Mouse (Mus musculus) embryonic facial prominence, embryonic 11.5 days (tissue): ENCODE results near the gene Rbm8a. TPM values are rescaled to one million over a fixed set of nuclear protein-coding genes. Genes with fewer than 3 reads are reported as not detected.
"Not testable (repeated sequence)": the region's sequence is repeated elsewhere in the genome, so short reads cannot be mapped to it uniquely, and the experiment has no call there.

Source experiments
- ATAC-seq: fragments of 200-750 bp; cut with Nextera tagmentation; replicated peaks from 2 replicates; pipeline ENCODE4 v1.8.0; 2017; ENCODE audit warnings: low read depth; ENCODE audit not compliant: insufficient number of reproducible peaks, low FRiP score, low TSS enrichment
- DNase-seq: peaks from one replicate; pipeline ENCODE4 v3.0.0-alpha.2; 2015; ENCODE audit warnings: low spot score
- H3K27ac ChIP-seq: fragments of 300-500 bp; sonication (generic); replicated peaks from 2 replicates; pipeline ENCODE4 v1.5.1; 2014; ENCODE audit warnings: mild to moderate bottlenecking, low read depth, low read length, control low read depth
- H3K27me3 ChIP-seq: fragments of 300-500 bp; sonication (generic); 2 replicates; pipeline ENCODE4 v1.6.1; 2014; ENCODE audit warnings: mild to moderate bottlenecking, low read length, moderate library complexity, mixed read lengths; ENCODE audit not compliant: control insufficient read depth, insufficient read depth
- H3K36me3 ChIP-seq: fragments of 300-500 bp; sonication (generic); replicated peaks from 2 replicates; pipeline ENCODE4 v1.6.1; 2014; ENCODE audit warnings: low read depth, mild to moderate bottlenecking, low read length, moderate library complexity, mixed read lengths; ENCODE audit not compliant: control insufficient read depth, insufficient read depth
- H3K4me1 ChIP-seq: fragments of 300-500 bp; sonication (generic); 2 replicates; pipeline ENCODE4 v1.6.1; 2014; ENCODE audit warnings: low read length, mixed read lengths; ENCODE audit not compliant: control insufficient read depth, insufficient read depth
- H3K4me2 ChIP-seq: fragments of 300-500 bp; sonication (generic); 2 replicates; pipeline ENCODE4 v1.6.1; 2014; ENCODE audit warnings: low read depth, mild to moderate bottlenecking, control low read depth, low read length, moderate library complexity
- H3K4me3 ChIP-seq: fragments of 300-500 bp; sonication (generic); 2 replicates; pipeline ENCODE4 v1.5.1; 2014; ENCODE audit warnings: low read depth, low read length, control low read depth
- H3K9ac ChIP-seq: fragments of 300-500 bp; sonication (generic); replicated peaks from 2 replicates; pipeline ENCODE4 v1.6.1; 2014; ENCODE audit warnings: mild to moderate bottlenecking, control low read depth, low read length
- H3K9me3 ChIP-seq: fragments of 300-500 bp; sonication (generic); replicated peaks from 2 replicates; pipeline ENCODE4 v1.6.1; 2016; ENCODE audit warnings: mild to moderate bottlenecking, low read length, inconsistent platforms, mixed read lengths; ENCODE audit not compliant: control insufficient read depth
- WGBS: fragments of 180-500 bp; shearing (Covaris S2); extraction: QIAGEN DNeasy Blood & Tissue Kit; methylation state at CpG from one replicate; pipeline ENCODE4 v1.1.7; 2014; 5-methylcytosine and 5-hydroxymethylcytosine counted together
- polyA plus RNA-seq: library from polyadenylated mRNA; unstranded; fragments of >200 nt; fragmentation: Nextera tagmentation; extraction: Ambion mirVana; gene quantifications from 2 replicates; pipeline ENCODE4 v1.2.1, GENCODE M21; 2014

The Rbm8a gene
- polyA plus RNA-seq, 1 experiment from 2014 or later = 196 TPM

- WGBS = under 1% methylated on average over 27 of the region's 27 CpGs
- H3K27ac ChIP-seq = peak within 1 kb of the TSS; percentile 74
- peak within 1 kb of the TSS; percentile 63 for H3K4me3 ChIP-seq
- peak within 1 kb of the TSS; percentile 73 for H3K9ac ChIP-seq
- peak; percentile 98 for DNase-seq
- peak within 1 kb of the TSS; percentile 60 for H3K4me2 ChIP-seq
- peak; percentile 95 for ATAC-seq
- H3K27me3 ChIP-seq = peaks cover 9% of the 10 kb centered on the region; the same call in 1 of the 2 replicates
- peaks cover 6% of the 10 kb centered on the region for H3K4me1 ChIP-seq
- H3K36me3 ChIP-seq = no peaks in the 10 kb centered on the region
- H3K9me3 ChIP-seq = no peaks in the 10 kb centered on the region
These were observed 29.0 kb upstream of the Rbm8a start, which contains the start of gene Lix1l for GRCm38 (mm10) chr3:96600639-96601250. Gene Lix1l (plus strand): TSS chr3:96601149.

- peaks cover 9% of the 10 kb centered on the region; the same call in 1 of the 2 replicates for H3K27me3 ChIP-seq
- ATAC-seq (peak; percentile 59), DNase-seq (peak; percentile 73)
- peak overlapping the region; percentile 73 for H3K9ac ChIP-seq
- peak overlapping the region; percentile 74 for H3K27ac ChIP-seq
- H3K4me1 ChIP-seq = peaks cover 5% of the 10 kb centered on the region
- WGBS = under 1% methylated on average over 18 of the region's 40 CpGs
- no peaks in the 10 kb centered on the region for H3K9me3 ChIP-seq
- peak overlapping the region; percentile 60 for H3K4me2 ChIP-seq
- peak overlapping the region; percentile 63 for H3K4me3 ChIP-seq
- H3K36me3 ChIP-seq = no peaks in the 10 kb centered on the region
These were observed 28.4 kb upstream of the Rbm8a start for GRCm38 (mm10) chr3:96601251-96601787.

GRCm38 (mm10) chr3:96601941-96602703 is 27.6 kb upstream of the Rbm8a start:
- Histone ChIP-seq H3K4me3 (peak overlapping the region; percentile 63), H3K27me3 (peaks cover 5% of the 10 kb centered on the region; the same call in 1 of the 2 replicates), H3K4me2 (peak overlapping the region; percentile 60), H3K27ac (0 out of 2 replicates have a peak overlapping the region, but pooled peaks have one; percentile 74), H3K36me3 (no peaks in the 10 kb centered on the region), H3K9me3 (no peaks in the 10 kb centered on the region), H3K9ac (peak overlapping the region; percentile 73), H3K4me1 (no peaks in the 10 kb centered on the region; the same call in 1 of the 2 replicates)
- 26% methylated on average over 10 of the region's 10 CpGs for WGBS
- ATAC-seq (no peak), DNase-seq (no peak)

GRCm38 (mm10) chr3:96602704-96603084 is 27.0 kb upstream of the Rbm8a start:
- no peaks in the 10 kb centered on the region for H3K9me3 ChIP-seq
- DNase-seq (no peak), ATAC-seq (no peak)
- 56% methylated on average over 5 of the region's 5 CpGs for WGBS
- H3K27me3 ChIP-seq = peaks cover 5% of the 10 kb centered on the region; the same call in 1 of the 2 replicates
- peak overlapping the region; percentile 63 for H3K4me3 ChIP-seq
- no peaks in the 10 kb centered on the region; the same call in 1 of the 2 replicates for H3K4me1 ChIP-seq
- H3K4me2 ChIP-seq = peak overlapping the region; percentile 60
- H3K36me3 ChIP-seq = no peaks in the 10 kb centered on the region
- H3K27ac ChIP-seq = no peak overlapping the region
- H3K9ac ChIP-seq = peak overlapping the region; percentile 73

GRCm38 (mm10) chr3:96603311-96603710 is 26.4 kb upstream of the Rbm8a start:
- Histone ChIP-seq H3K4me2 (peak overlapping the region; percentile 60), H3K4me1 (no peaks in the 10 kb centered on the region; the same call in 1 of the 2 replicates), H3K9me3 (no peaks in the 10 kb centered on the region), H3K27me3 (peaks cover 5% of the 10 kb centered on the region; the same call in 1 of the 2 replicates), H3K36me3 (no peaks in the 10 kb centered on the region), H3K4me3 (peak overlapping the region; percentile 63; the same call in 1 of the 2 replicates), H3K27ac (no peak overlapping the region), H3K9ac (peak overlapping the region; percentile 15; the same call in 1 of the 2 replicates)
- ATAC-seq (no peak), DNase-seq (peak; percentile 28)
- 53% methylated on average over 5 of the region's 5 CpGs for WGBS

- not testable (repeated sequence) for H3K36me3 ChIP-seq, DNase-seq, H3K27me3 ChIP-seq, H3K9ac ChIP-seq, H3K27ac ChIP-seq, H3K9me3 ChIP-seq, H3K4me3 ChIP-seq, H3K4me2 ChIP-seq, ATAC-seq, H3K4me1 ChIP-seq
- 92% methylated on average over 3 of the region's 4 CpGs for WGBS
These were observed 23.7 kb upstream of the Rbm8a start for GRCm38 (mm10) chr3:96606007-96606406.

- H3K4me1 ChIP-seq = no peaks in the 10 kb centered on the region
- H3K4me3 ChIP-seq = no peak overlapping the region
- DNase-seq = no peak
- no peaks in the 10 kb centered on the region for H3K36me3 ChIP-seq
- H3K9me3 ChIP-seq = no peaks in the 10 kb centered on the region
- 90% methylated on average over 4 of the region's 4 CpGs for WGBS
- ATAC-seq = no peak
- no peak overlapping the region for H3K4me2 ChIP-seq
- H3K27me3 ChIP-seq = no peaks in the 10 kb centered on the region
- H3K27ac ChIP-seq = no peak overlapping the region
- no peak overlapping the region for H3K9ac ChIP-seq
These were observed 23.1 kb upstream of the Rbm8a start for GRCm38 (mm10) chr3:96606618-96607017.
